Mouse (Mus musculus) hindbrain, postnatal 0 days (tissue): ENCODE results near the gene Ror2. TPM values are rescaled to one million over a fixed set of nuclear protein-coding genes. Genes with fewer than 3 reads are reported as not detected.

Experiments used
- ATAC-seq: fragments of 200-750 bp; cut with Nextera tagmentation; 2 replicates; pipeline ENCODE4 v1.8.0; 2017; ENCODE audit warnings: mild to moderate bottlenecking, moderate TSS enrichment, moderate library complexity
- DNase-seq: peaks from one replicate; pipeline ENCODE4 v3.0.0-alpha.2; 2015; ENCODE audit warnings: low spot score
- H3K27ac ChIP-seq: fragments of 300-500 bp; sonication (generic); 2 replicates; pipeline ENCODE4 v1.5.1; 2014; ENCODE audit warnings: mild to moderate bottlenecking
- H3K27me3 ChIP-seq: fragments of 300-500 bp; sonication (generic); 2 replicates; pipeline ENCODE4 v1.6.1; 2014; ENCODE audit warnings: low read length, mixed read lengths; ENCODE audit not compliant: insufficient read depth
- H3K36me3 ChIP-seq: fragments of 300-500 bp; sonication (generic); 2 replicates; pipeline ENCODE4 v1.6.1; 2014; ENCODE audit warnings: low read length, mixed read lengths; ENCODE audit not compliant: insufficient read depth
- H3K4me1 ChIP-seq: fragments of 300-500 bp; sonication (generic); 2 replicates; pipeline ENCODE4 v1.6.1; 2014; ENCODE audit warnings: antibody characterized with exemption, low read length, mixed read lengths; ENCODE audit not compliant: insufficient read depth
- H3K4me2 ChIP-seq: fragments of 300-500 bp; sonication (generic); 2 replicates; pipeline ENCODE4 v1.6.1; 2014; ENCODE audit warnings: low read depth, mild to moderate bottlenecking, low read length, moderate library complexity, mixed read lengths
- H3K4me3 ChIP-seq: fragments of 300-500 bp; sonication (generic); 2 replicates; pipeline ENCODE4 v1.5.1; 2014; ENCODE audit warnings: low read length
- H3K9ac ChIP-seq: fragments of 300-500 bp; sonication (generic); replicated peaks from 2 replicates; pipeline ENCODE4 v1.6.1; 2014; ENCODE audit warnings: mild to moderate bottlenecking, low read length, moderate library complexity, mixed read lengths
- H3K9me3 ChIP-seq: fragments of 300-500 bp; sonication (generic); 2 replicates; pipeline ENCODE4 v1.6.1; 2016; ENCODE audit warnings: low read length, mixed read lengths
- CTCF ChIP-seq: IDR thresholded peaks from 2 replicates; pipeline ENCODE4 v1.5.1; 2016; ENCODE audit warnings: antibody characterized with exemption, control low read depth, low read depth
- whole genome bisulfite sequencing: fragments of 180-500 bp; shearing (Covaris S2); extraction: QIAGEN DNeasy Blood & Tissue Kit; methylation state at CpG from one replicate; pipeline ENCODE4 v1.1.7; 2014; 5-methylcytosine and 5-hydroxymethylcytosine counted together
- polyA plus RNA-seq: library from polyadenylated mRNA; unstranded; fragments of >200 nt; fragmentation: Nextera tagmentation; extraction: Ambion mirVana; gene quantifications from 2 replicates; pipeline ENCODE4 v1.2.1, GENCODE M21; 2015
- total RNA-seq: library from RNA; depleted of rRNA; stranded (reverse); fragments of >200 nt; gene quantifications from 2 replicates; pipeline ENCODE4 v1.2.3, GENCODE M21; 2014

Ror2 gene
- total and polyA plus RNA-seq, 2 experiments from 2014 or later: 2.5 to 7.5 TPM

DNA sequence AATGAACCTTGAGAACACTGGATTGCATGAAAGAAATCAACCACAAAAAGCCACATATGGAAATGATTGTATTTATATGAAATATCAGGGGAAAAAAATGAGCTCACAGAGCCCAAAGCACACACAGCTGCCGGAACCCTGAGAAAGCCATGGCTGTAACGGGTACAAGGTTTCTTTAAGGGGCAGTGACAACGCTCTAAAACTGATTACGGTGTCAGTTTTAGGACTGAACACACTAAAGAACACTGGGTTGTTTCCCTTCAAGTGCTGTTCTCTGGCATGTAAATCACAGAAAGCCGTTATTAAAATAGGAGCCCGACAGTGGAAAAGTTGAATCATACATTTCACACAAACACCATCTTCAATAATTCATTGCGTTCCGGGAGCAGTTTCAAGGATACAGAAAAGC lies 19.4 kb downstream of the Ror2 start:
- WGBS: 76% methylated on average over 8 of the region's 8 CpGs
- no peak for TF ChIP-seq CTCF
- no peak for DNase-seq
- no peak overlapping the region for H3K9ac ChIP-seq
- no peaks in the 10 kb centered on the region for H3K9me3 ChIP-seq
- no peak overlapping the region for H3K27ac ChIP-seq
- no peaks in the 10 kb centered on the region for H3K4me1 ChIP-seq
- no peak for ATAC-seq
- no peak overlapping the region for H3K4me3 ChIP-seq
- H3K4me2 ChIP-seq: no peak overlapping the region
- no peaks in the 10 kb centered on the region for H3K27me3 ChIP-seq
- H3K36me3 ChIP-seq: no peaks in the 10 kb centered on the region

DNA sequence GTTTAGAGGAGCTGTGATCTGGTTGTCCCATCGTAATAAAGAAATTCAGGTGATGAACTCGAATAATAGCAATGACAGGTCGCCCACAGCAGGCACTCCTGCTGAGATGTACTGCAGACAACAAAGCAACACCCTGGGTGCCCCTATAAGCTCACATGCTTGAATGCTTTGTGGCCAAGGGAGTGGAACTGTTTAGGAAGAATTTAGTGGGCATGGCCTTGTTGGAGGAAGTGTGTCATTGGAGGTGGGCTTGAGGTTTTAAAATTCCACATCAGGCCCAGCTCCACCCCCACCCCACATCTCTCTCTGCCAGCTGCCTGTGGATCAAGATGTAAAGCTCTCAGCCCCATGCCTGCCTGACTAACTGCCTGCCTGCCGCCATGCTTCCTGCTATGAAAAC lies 21.0 kb downstream of the Ror2 start:
- ATAC-seq: no peak

DNA sequence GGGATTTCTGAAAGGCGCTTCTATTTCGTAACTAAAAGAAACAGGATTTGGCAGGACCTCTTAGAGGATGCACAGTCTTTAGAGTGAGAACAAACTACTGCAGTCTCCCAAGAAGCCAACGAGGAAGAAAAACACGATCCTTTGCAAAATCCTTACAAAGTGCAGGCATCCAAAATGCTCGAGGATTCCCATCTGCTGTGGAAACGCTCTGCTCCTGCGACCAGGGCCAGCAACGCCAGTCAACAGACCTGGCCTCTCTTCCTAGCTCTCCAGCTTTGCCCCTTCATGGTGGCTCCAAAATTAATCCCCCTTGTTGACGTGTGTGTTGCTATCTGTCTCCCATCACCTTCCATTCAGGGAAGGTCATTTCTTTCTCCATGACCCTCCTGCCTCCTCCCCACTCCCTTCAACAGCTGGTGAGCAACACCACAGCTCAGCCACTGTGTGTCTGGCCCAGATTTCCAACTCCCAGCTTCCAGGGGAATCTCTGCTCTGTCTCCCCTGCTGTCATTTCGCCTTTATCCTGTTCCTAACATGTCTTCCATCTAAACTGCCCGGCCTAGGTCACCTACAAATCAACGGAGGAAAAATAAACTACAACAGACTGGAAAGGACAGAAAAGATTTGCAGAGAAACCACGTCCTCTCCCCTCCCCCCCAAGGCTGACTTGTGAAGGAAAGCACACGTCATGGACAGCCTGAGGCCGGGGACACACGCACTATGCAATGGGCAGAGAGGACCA lies 23.2 kb downstream of the Ror2 start:
- no peak for TF ChIP-seq CTCF
- DNase-seq (no peak), ATAC-seq (no peak)
- H3K36me3 ChIP-seq: no peaks in the 10 kb centered on the region
- no peaks in the 10 kb centered on the region for H3K27me3 ChIP-seq
- H3K27ac ChIP-seq: no peak overlapping the region
- 70% methylated on average over 16 of the region's 16 CpGs for WGBS
- no peaks in the 10 kb centered on the region for H3K4me1 ChIP-seq
- H3K9me3 ChIP-seq: no peaks in the 10 kb centered on the region
- H3K9ac ChIP-seq: no peak overlapping the region
- H3K4me3 ChIP-seq: no peak overlapping the region
- no peak overlapping the region for H3K4me2 ChIP-seq

More for the DNA sequence above, 21.0 kb downstream of the Ror2 start:
- Histone ChIP-seq H3K4me2 (no peak overlapping the region), H3K4me1 (no peaks in the 10 kb centered on the region), H3K4me3 (no peak overlapping the region), H3K27me3 (no peaks in the 10 kb centered on the region), H3K27ac (no peak overlapping the region), H3K9me3 (no peaks in the 10 kb centered on the region), H3K36me3 (no peaks in the 10 kb centered on the region), H3K9ac (no peak overlapping the region)
- no peak for TF ChIP-seq CTCF
- WGBS: 70% methylated on average over 4 of the region's 4 CpGs
- no peak for DNase-seq

DNA sequence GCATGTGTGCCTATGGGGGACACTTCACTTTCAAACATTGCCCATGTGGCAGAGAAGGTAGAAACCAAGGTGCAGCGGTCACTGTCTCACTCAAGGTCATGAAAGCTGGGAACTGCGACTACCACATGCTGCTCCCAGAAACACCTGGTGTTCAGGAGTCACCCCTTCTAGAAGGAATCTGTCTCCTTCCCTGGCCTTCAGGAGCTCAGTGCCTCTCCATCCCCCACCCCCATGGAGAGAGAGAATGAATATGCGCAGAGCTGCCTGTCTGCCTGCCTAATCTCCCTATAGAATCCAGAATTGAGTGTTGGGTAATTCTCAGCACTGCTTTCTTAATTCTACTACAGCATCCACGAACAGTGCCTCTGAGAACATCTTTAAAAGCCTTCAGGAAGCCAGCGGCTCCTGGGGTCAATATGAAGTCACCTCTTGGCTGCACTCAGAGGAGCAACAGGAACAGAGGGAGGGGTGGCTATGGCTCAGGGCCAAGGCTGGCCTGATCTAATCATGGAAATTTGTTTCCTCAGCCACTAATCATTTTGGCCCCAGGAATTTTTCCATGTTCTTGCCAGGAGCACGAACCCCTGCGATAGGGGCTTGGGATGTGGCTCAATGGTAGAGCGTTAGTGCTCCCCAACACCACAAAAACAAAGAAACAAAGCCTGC lies 24.7 kb downstream of the Ror2 start:
- Histone ChIP-seq H3K9me3 (no peaks in the 10 kb centered on the region), H3K27me3 (no peaks in the 10 kb centered on the region), H3K4me1 (no peaks in the 10 kb centered on the region), H3K9ac (no peak overlapping the region), H3K4me2 (no peak overlapping the region), H3K4me3 (no peak overlapping the region), H3K36me3 (no peaks in the 10 kb centered on the region), H3K27ac (no peak overlapping the region)
- DNase-seq: peak; percentile 37
- ATAC-seq: no peak
- WGBS: 57% methylated on average over 8 of the region's 8 CpGs
- TF ChIP-seq CTCF: no peak

DNA sequence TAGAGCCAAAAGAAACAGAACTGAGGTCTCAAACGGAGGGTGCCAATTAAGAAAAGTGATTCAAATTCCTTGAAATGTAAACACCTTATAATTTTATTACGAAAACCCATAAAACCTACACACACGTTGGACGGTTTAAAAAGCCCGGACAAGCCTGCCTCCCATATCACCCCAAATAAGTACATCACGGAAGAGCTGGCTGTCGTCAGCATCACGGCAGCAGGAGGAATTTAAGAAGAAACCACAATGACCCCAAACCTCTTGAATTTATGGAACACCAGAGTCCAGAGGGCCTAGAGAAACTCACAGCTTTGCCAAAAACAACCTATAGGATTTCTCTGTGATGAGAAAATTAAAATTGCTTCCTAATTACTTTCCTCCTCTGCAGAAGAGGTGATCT lies 27.0 kb downstream of the Ror2 start:
- WGBS: 79% methylated on average over 8 of the region's 8 CpGs
- no peak for ATAC-seq
- Histone ChIP-seq H3K4me1 (no peaks in the 10 kb centered on the region), H3K27ac (no peak overlapping the region), H3K9ac (no peak overlapping the region), H3K4me3 (no peak overlapping the region), H3K36me3 (no peaks in the 10 kb centered on the region), H3K9me3 (no peaks in the 10 kb centered on the region), H3K4me2 (no peak overlapping the region), H3K27me3 (no peaks in the 10 kb centered on the region)
- no peak for TF ChIP-seq CTCF
- DNase-seq: no peak

DNA sequence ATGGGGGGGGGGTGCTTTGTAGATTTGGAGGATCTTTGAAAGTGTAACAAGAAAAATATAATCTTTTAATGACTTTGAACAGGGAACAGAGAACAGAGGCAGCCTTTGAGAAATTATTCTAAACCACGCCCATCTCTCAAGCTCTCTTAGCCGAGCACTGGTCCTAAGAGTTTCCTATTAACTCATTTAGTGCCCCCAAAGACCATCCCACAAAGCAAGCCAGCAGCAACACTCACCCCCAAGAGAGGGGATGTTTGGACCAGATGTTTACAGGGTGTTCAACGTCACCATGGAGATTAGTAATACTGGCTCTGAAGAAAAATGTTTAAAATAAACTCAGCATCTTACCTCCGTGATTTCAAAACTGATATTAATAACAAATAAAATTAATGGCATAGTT lies 27.4 kb downstream of the Ror2 start:
- H3K4me2 ChIP-seq: no peak overlapping the region
- 61% methylated on average over 4 of the region's 4 CpGs for WGBS
- H3K9ac ChIP-seq: no peak overlapping the region
- DNase-seq: no peak
- no peaks in the 10 kb centered on the region for H3K9me3 ChIP-seq
- TF ChIP-seq CTCF: no peak
- H3K4me1 ChIP-seq: no peaks in the 10 kb centered on the region
- no peak for ATAC-seq
- H3K27ac ChIP-seq: no peak overlapping the region
- H3K36me3 ChIP-seq: no peaks in the 10 kb centered on the region
- no peak overlapping the region for H3K4me3 ChIP-seq
- H3K27me3 ChIP-seq: no peaks in the 10 kb centered on the region

DNA sequence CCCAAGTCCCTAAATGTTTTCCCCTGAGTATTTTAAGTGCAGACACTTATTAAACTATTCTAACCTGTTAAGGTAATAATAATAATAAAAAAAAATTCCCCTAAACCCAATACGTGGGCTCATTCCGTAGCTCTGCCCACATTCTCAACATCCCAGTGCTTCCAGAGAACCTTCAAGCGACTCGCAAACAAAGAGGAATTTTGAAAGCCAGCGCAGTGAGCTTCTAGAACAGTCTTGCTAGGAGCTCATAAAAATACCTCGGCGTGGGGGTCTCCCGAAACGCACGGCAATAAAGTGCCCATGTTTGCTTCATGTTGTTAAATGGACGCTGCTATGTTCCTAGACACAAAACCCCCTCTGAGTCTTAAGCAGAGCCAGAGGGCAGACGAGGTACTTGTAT lies 32.7 kb downstream of the Ror2 start:
- 94% methylated on average over 12 of the region's 12 CpGs for WGBS
- TF ChIP-seq CTCF: no peak
- Histone ChIP-seq H3K9me3 (no peaks in the 10 kb centered on the region), H3K4me3 (no peak overlapping the region), H3K9ac (no peak overlapping the region), H3K27ac (no peak overlapping the region), H3K4me2 (no peak overlapping the region), H3K27me3 (no peaks in the 10 kb centered on the region), H3K36me3 (no peaks in the 10 kb centered on the region), H3K4me1 (no peaks in the 10 kb centered on the region)
- DNase-seq: no peak
- ATAC-seq: no peak
